Mouse (Mus musculus): ENCODE measurements around the gene Spats2.

- TF ChIP-seq CTCF (IDR thresholded peaks at IDR 0.05; ENCODE audit: insufficient read depth, low read length) (no peak), POLR2A (IDR thresholded peaks at IDR 0.05; ENCODE audit: borderline replicate concordance, extremely low read depth, low read depth, low read length) (no peak)
Measured at GRCm38 (mm10) chr15:99249938-99250337, 124.2 kb downstream of the Spats2 start.

Data from lung, adult 2 months (tissue).